Mouse (Mus musculus) CD4-positive, CD25-positive, alpha-beta regulatory T cell, adult 2 months (primary cell): Measurements from ENCODE around the gene Efnb1.

ENCODE experiments used
- DNase-seq: peaks from one replicate; pipeline ENCODE4 v3.0.0-alpha.2; 2012; ENCODE audit warnings: low read depth, low spot score

Efnb1 gene

DNA sequence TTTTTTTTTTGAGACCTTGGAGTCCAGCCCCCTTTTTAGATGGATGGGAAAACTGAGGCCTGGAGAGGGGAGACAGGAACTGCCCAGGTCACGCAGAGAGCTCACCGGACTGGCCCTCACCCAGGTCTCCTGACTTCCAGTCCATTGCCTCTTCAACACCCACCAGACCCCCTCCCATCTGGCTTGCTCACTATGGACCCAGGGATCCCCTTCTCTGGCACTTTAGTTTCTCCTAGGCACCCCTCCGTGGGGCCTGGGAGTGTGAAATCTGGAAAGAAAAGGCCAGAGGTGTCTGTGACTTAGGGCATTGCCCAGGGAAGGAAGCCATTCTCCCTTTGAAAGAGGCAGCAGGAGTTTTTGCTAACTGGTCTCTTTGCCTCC is 17.3 kb downstream of the Efnb1 start:
- DNase-seq: no peak

DNA sequence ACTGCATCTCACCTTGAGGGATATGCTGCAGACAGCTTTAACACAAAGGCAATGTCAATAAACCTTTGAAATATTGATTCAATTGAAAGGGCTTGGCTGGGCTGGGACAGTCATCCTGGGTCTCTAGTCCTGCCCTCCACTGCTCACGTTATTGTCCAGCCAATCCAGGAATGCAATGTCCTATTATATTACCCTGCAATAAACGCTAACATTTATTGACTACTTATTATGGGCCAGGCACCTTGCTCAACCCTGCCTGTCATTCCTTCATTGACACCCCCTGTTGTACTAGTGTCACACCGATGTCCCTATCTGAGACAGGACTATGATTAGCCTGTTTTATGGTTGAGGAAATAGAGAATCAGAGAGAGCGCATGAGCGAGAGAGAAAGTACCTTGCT is 18.4 kb downstream of the Efnb1 start:
- DNase-seq: no peak

DNA sequence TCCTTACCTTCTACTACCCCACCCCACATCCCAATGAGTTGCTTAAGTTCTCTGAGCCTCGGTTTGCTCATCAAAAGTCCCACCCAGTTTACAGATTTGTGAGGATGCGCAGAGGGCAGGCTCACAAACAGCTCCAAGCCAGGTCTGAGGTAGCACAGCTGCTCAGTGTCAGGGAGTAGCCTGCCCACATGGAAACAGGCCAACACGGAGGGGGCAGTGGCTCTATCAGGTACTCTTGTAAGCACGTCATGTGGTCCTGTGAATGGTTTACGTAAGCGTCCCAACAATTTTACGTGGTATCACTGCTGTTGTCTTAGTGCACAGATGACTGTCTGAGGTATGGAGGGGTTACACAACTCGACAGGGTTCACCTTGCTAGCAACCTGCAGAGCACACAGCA is 23.1 kb downstream of the Efnb1 start:
- no peak for DNase-seq

DNA sequence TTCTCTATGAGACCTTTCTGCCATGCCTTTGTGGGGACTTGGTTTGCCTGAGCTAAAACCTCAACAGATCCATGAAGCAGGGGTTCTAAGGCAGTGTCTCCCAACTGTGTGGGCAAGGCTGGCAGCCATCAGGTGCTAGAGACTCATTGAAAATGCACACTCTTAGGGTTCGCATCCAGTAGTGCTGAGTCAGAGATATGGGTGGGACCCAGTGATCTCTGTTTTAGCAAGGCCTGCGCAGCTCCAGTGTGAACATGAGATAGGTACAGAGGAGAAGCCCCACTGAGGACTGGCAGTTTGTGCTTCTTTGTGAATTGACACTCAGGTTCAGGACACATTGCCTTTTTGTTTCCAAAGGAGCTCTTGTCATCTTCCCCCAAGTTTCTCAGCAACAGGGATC is 28.2 kb downstream of the Efnb1 start:
- no peak for DNase-seq

DNA sequence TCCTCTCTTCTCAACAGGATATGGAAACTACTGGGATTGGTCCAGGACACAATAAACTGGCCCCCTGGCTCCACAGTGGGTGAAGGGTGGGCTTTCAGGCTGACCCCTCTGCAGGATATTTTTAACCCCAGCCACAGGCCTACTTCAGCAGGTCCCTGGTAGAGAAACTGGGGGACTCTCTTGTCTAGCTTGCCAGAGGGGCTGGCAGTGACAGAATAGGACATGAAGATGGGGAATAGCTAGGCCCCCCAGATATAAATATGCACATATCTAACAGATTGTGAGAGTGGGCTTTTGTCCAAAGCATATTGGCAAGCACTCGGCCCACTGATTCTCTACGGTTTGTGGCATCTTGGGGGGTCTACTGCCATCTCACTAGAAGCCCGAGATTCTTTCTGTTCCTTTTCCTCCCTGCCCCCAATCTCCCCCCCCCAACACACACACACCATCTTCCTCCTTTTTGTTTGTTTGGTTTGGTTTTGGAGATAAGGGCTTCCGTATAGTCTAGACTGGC is 29.0 kb downstream of the Efnb1 start:
- no peak for DNase-seq

DNA sequence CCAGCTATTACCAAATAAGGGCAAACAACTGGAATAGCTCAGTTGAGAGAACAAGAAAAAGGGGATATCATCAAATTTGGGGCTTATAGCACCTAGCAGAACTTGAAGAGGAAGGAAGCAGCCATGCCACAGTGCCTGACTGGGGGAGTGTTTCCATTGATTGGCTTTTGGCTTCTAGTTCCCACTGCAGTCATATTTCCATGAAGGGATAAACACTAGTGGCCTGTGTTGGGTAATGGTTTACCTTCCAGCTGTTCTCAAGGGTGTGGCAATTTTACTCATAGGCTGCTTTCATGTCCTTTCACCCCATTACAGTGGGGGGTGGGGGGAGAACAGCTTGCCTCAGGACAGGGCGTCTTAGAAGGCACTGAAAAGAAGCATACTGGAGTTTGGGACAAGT is 31.1 kb downstream of the Efnb1 start:
- no peak for DNase-seq

DNA sequence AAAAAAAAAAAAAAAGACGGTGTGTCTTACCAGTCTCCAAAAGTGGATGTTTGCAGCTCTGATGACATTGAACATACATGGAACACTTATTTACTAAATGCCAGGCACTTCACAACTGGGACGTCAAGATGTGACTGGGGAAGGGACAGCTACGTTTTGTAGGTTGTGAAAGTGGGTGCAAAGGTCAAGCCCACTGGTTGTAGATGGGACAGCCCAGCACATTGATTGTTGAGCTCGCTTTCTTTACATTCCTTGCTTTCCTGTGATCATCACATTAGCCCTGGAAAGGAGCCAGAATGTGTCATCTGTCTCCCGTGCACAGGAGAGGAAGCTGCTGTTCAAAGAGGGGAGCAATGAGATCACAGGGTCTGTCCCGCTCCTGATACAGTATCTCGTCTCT is 31.6 kb downstream of the Efnb1 start:
- no peak for DNase-seq

DNA sequence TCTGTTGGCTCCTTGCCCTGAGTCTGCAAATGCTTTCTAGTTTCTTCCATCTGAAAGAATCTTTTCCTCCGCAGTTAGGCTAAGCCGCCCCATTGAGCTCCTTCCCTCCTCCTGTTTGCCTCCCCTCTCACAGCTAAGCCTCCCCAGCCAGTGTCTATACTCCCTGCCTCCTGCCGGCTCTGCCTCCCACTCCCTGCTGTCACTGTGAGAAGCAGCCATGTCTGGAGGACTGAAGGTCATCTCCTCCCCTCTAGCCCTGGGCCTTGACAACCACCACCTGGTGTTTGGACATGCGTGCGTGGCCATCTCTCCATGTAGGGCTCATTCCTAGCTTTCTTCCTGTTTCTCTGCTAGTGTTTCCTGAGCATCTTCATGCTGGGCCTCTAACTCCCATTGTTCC is 36.4 kb downstream of the Efnb1 start:
- DNase-seq: no peak

DNA sequence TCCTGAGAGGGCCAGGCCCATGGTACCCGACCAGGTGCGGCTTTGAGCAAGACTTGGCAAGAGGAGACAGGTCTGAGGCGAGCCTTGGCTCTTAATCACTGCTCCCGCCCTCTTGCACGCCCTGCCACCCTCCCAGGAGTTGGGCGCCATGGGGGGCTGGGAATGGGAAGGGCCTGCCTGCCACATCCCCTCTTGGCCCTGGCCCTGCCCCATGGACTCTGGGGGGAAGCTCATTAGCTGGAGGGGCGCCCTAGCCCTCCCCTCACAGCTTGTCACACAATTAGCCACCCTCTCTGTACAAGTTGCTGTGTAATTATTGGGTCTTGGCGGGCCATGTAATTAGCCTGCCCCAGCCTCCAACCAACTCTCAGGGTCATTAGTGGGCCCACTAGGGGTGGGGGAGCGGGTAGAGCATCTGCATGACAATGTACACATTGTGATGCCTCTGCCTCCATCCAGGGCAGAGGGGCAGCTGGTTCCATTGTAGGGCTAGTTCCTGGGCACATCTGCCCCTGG is 49.2 kb downstream of the Efnb1 start:
- no peak for DNase-seq

DNA sequence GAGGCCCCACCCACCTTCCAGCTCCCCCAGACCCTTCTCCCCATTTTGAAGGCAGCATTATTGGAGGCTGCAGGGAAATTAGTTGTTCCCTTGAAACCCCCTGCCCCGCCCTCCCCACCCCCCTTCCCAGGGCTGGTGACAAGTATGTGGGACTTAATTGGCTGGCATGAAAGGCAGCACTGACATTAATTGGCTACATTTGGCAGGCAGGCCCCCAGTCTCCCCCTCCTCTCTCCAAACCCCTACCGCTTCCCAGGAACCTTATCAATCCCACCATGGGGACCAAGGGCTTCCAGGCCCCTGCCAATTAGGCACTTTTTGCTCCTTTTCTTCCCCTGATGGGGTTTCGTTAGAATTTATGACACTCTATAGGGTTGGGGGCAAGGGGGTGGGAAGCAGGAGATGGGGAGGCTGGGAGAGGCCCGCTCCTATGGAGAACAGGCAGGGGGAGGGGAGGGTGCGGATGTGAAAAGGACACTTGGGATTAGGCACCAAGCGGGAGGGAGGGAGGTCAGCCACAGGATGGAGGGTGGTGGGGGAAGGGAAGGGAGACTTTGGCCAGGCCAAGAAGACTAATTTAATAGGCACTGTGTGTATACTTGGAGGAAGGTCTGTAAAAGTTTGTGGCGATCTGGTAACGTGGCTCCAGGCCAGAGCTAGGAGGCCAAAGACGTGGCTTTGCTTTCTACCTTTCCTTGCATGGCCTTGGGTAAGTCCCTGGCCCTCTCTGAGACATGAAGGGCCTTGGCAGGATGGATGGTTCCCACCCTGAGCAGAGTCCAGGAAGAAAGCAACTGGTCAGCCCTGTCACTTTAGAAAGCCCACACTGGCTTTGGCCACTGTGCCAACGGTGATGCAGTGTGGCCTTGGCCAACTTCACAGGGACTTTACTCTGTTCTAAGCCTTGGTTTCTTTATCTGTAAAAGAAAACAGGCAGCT is 50.8 kb downstream of the Efnb1 start:
- DNase-seq: no peak

DNA sequence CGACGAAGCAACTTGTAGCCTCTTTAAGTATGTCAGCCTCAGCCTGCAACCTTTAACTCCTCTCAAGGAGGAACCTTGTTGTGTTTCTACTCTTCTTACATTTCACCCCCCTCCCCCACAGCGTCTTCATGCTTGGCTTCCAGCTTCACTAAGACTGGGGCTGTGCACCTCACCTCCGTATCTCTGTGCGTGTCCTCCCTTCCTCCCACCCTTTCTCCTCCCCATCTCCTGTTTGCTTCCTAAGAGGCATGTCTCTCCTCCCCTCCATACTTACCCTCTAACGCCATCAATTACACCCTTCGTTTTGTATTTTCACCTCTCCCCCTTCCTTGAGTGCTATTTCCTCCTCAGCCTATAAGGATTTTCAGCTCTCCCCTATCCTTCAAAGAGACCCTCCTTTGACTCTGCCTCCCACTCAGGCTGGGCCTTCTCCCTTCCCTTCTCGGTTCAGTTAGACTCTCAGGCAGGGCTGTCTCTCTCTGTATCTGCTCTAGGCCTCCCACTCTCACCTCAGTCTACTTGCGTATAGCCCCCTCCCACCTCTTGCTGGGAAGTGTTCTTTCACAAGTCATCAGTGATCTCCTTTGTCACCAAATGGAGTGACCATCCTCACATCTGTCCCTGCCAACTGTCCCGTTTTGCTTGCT is 55.6 kb downstream of the Efnb1 start:
- DNase-seq: no peak

DNA sequence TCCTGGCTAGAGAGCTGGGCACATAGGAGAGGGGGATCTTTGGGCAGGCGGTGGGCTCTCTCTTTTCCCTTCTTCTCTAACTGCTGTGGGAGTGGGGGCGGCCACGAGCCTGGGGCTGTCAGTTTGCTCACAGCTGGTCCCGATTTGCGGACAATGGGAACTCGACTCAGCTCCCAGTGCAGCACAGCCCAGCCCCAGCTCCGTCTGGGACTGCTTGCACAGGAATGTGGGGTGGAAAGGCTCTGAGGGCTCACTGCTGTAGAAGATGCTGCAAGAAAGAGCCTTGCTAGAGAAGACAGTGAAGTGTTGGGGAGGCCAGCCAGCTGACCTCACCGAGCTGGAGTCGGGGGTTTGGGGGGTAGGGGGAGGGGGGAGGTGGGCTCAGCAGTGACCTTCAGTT is 61.0 kb downstream of the Efnb1 start:
- DNase-seq: no peak

DNA sequence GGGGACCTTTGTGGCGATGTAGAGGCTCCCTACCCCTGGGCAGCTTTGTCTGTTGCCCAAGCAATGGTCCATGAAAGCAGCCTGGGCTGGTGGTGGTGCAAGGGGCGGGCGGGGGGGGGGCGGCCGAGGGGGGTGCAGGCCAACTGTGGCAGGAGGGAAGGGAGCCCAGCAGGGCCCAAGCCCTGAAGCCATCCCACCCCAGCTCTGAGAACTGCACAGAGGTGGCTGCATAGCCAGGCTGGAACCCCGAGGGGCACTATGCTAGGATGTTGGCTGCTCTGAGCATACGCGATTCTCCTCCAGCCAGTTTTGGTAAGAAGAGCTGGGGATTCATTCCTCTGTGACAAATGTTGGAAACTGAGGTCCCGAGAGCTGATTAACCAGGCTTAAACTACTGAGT is 62.6 kb downstream of the Efnb1 start:
- no peak for DNase-seq
